Mouse (Mus musculus): ENCODE data around the gene Mybpc3. TPM values are rescaled to one million over a fixed set of nuclear protein-coding genes. Genes with fewer than 3 reads are reported as not detected.

Gene Mybpc3
- polyA plus RNA-seq, 1 experiment from 2014 or later, result 5.0 TPM

DNA sequence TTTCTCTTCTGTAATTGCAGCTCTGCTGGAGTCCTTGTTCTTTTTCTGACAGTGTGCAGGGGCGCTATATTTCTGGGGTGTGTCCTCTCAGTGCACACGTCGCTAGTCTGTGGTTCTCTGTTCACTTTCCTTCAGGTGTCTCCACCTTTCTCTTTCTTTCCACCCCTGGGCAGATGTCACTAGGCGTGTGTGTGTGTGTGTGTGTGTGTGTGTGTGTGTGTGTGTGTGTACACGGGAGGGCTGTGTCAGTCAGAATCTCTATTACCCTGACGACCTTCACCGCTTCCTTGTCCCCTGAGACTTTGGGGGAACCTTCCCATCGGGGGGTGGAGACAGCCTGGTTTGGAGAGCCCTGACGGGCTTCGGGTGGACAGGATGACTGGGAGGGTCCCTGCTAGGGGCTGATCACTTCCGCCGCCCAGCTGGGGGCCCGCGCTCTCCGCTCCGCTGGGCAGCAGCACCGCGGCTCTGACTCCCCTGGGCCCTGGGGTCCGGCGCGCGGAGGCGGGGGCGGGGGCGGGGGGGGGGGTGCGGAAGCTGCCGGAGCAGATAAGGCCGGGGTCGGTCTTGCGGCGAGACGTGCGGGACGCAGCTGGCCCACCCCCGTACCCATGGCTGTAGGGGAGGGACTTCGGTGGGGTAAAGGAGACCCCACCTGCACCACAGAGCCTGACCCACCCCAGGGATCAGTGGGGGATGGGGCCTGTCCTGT, 39.5 kb upstream of the Mybpc3 start:
- H3K27ac ChIP-seq (ENCODE audit: low read depth, low read length), result peak overlapping the region; percentile 59
- H3K4me1 ChIP-seq (replicated peaks; ENCODE audit: control insufficient read depth, insufficient read depth, low read length), result peaks cover 13% of the 10 kb centered on the region
- no peak for DNase-seq (ENCODE audit: low spot score)
- H3K27me3 ChIP-seq (replicated peaks; ENCODE audit: control insufficient read depth, insufficient read depth, low read length), result no peaks in the 10 kb centered on the region
- no peaks in the 10 kb centered on the region for H3K36me3 ChIP-seq (ENCODE audit: control insufficient read depth, insufficient read depth, low read length)
- peak; percentile 24 for ATAC-seq (replicated peaks; ENCODE audit: low FRiP score)
- under 1% methylated on average over 27 of the region's 36 CpGs for WGBS
- peak overlapping the region; percentile 59 for H3K4me3 ChIP-seq (ENCODE audit: low read depth, low read length)
- peak overlapping the region; percentile 91 for H3K4me2 ChIP-seq
- peak overlapping the region; percentile 61 for H3K9ac ChIP-seq (ENCODE audit: low read depth, low read length)
- no peaks in the 10 kb centered on the region for H3K9me3 ChIP-seq (ENCODE audit: control insufficient read depth, low read length)

DNA sequence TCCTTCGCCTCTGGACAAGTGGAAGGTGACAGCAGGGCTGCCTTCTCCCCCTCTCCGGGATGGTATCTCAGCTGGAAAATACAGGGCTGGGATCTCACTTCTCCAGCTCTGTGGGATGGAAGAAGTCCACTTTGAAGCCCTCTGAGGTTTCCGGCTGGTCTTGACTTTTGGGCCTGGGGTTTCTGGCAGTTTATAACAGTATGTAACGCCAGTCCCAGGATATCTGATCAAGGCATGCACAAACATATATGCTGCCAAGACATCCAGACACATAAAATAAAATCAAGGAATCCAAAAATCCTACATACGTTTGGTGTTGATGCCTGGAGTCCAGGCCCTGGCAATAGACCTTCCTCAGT, 38.9 kb upstream of the Mybpc3 start:
- Histone ChIP-seq H3K4me1 (replicated peaks; ENCODE audit: control insufficient read depth, insufficient read depth, low read length) (peaks cover 13% of the 10 kb centered on the region), H3K36me3 (ENCODE audit: control insufficient read depth, insufficient read depth, low read length) (no peaks in the 10 kb centered on the region)
- DNase-seq (ENCODE audit: low spot score), result no peak

DNA sequence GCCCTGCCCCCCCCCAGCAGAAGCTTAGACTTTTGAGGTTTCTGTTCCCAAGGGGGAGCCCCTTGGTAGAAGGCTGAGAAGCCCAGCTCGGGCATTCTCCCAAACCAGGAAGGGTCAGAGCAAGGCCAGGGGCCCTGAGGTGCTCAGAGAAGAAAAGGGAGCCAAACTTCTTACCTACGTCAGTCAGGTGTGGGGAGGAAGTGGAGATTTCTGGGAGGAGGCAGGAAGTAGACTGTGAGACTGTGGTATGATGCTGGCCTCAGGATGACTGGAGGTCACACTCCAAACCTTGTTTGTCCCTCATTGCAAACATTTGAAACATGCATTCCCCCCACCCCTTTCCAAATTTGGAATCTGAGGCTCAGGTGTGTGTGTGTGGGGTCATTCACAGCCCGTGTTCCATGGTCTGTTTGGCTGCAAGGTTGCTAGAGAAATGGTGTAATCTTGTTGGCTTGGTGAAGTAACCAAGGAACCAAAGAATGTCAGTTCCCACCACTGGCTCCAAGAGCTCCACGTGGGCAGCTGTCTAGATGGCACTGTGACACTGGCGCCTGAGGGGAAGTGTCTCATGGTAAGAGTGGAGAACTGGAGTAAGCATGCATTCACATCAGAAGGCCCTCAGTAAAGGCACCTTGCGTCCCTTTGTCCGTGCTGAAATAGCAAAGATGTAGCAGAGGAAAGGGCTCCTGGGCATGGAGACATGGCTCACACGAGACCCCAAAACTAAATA, 37.0 kb upstream of the Mybpc3 start:
- peaks cover 13% of the 10 kb centered on the region for H3K4me1 ChIP-seq (replicated peaks; ENCODE audit: control insufficient read depth, insufficient read depth, low read length)
- no peak for DNase-seq (ENCODE audit: low spot score)
- H3K4me2 ChIP-seq, result no peak overlapping the region
- no peak for ATAC-seq (replicated peaks; ENCODE audit: low FRiP score)
- H3K9me3 ChIP-seq (ENCODE audit: control insufficient read depth, low read length), result no peaks in the 10 kb centered on the region
- H3K9ac ChIP-seq (ENCODE audit: low read depth, low read length), result no peak overlapping the region
- H3K4me3 ChIP-seq (ENCODE audit: low read depth, low read length), result no peak overlapping the region
- no peak overlapping the region for H3K27ac ChIP-seq (ENCODE audit: low read depth, low read length)
- H3K36me3 ChIP-seq (ENCODE audit: control insufficient read depth, insufficient read depth, low read length), result no peaks in the 10 kb centered on the region
- no peaks in the 10 kb centered on the region for H3K27me3 ChIP-seq (replicated peaks; ENCODE audit: control insufficient read depth, insufficient read depth, low read length)
- WGBS, result 66% methylated on average over 8 of the region's 8 CpGs

More for the DNA sequence above, 38.9 kb upstream of the Mybpc3 start:
- H3K27ac ChIP-seq (ENCODE audit: low read depth, low read length), result peak overlapping the region; percentile 59
- H3K4me3 ChIP-seq (ENCODE audit: low read depth, low read length), result peak overlapping the region; percentile 59
- ATAC-seq (replicated peaks; ENCODE audit: low FRiP score), result no peak
- H3K9me3 ChIP-seq (ENCODE audit: control insufficient read depth, low read length), result no peaks in the 10 kb centered on the region
- H3K9ac ChIP-seq (ENCODE audit: low read depth, low read length), result peak overlapping the region; percentile 61
- H3K27me3 ChIP-seq (replicated peaks; ENCODE audit: control insufficient read depth, insufficient read depth, low read length), result no peaks in the 10 kb centered on the region
- H3K4me2 ChIP-seq, result peak overlapping the region; percentile 91
- 22% methylated on average over 5 of the region's 5 CpGs for WGBS

DNA sequence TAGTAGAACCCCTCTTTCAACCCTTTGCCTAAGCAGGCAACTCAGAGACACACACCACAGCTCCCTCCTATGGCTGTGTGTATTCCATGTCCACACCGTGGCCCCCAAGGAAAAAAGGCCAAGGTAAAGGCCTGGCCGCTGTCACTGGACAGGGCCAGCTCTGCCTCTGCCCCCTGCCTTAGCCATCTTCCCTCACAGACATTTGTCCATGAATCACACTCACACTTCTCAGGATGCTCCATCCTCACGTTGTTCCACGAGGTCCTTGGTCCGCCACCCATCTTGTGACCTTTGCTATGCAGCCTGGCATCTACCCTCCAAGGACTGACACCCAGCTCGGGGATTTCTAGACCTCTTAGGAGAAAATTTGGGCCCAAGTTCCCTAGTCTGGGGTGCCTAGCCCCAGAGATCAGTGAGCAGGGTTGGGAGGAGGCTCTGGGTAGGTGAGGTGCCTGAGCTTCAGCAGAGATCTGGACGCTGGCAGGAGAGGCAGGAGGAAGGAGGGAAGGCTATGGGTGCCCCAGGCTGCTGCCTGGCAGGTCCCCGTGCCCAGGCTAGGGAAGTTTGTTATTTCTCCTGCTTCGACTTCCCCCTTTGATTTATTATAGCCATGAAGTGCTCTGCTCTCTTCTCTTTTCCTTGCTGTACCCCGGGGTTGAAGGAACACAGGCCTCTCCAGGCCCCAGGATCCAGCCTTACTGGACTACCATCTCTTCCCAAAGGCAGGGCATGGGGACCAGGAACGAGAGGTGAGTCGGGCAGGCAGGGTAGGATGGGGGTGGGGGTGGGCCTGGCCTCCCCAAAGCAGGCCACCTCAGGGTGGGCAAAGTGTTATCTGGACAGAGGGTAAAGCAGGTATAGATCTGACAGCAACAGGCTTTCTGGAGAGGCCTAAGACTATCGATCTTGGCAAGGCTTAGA, 35.9 kb upstream of the Mybpc3 start, which contains the start of gene Spi1:
Gene Spi1 (plus strand): TSS at position 616 of the 921 bp plus-strand sequence.
- no peak for ATAC-seq (replicated peaks; ENCODE audit: low FRiP score)
- Histone ChIP-seq H3K4me2 (peak within 1 kb of the TSS; percentile 18), H3K9me3 (ENCODE audit: control insufficient read depth, low read length) (no peaks in the 10 kb centered on the region), H3K27ac (ENCODE audit: low read depth, low read length) (peak within 1 kb of the TSS; percentile 65), H3K4me1 (replicated peaks; ENCODE audit: control insufficient read depth, insufficient read depth, low read length) (peaks cover 13% of the 10 kb centered on the region), H3K9ac (ENCODE audit: low read depth, low read length) (peak within 1 kb of the TSS; percentile 59), H3K27me3 (replicated peaks; ENCODE audit: control insufficient read depth, insufficient read depth, low read length) (no peaks in the 10 kb centered on the region), H3K36me3 (ENCODE audit: control insufficient read depth, insufficient read depth, low read length) (no peaks in the 10 kb centered on the region), H3K4me3 (ENCODE audit: low read depth, low read length) (no peak within 1 kb of the TSS)
- no peak for DNase-seq (ENCODE audit: low spot score)
- 67% methylated on average over 13 of the region's 13 CpGs for WGBS

DNA sequence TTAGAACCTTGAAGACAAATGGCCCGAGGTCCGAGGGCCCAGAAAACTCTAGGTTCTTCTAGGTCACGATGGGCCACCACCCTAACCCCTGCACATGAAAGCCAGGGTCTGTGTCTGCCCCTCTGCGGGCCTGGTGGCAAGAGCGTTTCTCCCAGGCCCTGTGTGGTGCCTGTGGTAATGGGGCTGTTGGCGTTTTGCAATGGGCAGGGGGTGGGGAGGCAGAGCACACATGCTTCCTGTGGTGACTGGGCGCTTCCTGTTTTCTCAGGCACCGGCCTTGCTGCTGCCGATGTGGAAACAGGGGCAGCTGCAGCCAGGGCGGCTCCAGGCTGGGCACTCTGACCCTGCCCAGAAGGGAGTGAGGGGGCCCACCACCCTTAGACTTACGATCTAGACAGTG, 35.1 kb upstream of the Mybpc3 start:
- Histone ChIP-seq H3K27me3 (replicated peaks; ENCODE audit: control insufficient read depth, insufficient read depth, low read length) (no peaks in the 10 kb centered on the region), H3K4me2 (peak overlapping the region; percentile 18), H3K4me1 (replicated peaks; ENCODE audit: control insufficient read depth, insufficient read depth, low read length) (peaks cover 13% of the 10 kb centered on the region), H3K9me3 (ENCODE audit: control insufficient read depth, low read length) (no peaks in the 10 kb centered on the region), H3K4me3 (ENCODE audit: low read depth, low read length) (no peak overlapping the region), H3K9ac (ENCODE audit: low read depth, low read length) (peak overlapping the region; percentile 59), H3K36me3 (ENCODE audit: control insufficient read depth, insufficient read depth, low read length) (no peaks in the 10 kb centered on the region), H3K27ac (ENCODE audit: low read depth, low read length) (peak overlapping the region; percentile 65)
- peak; percentile 60 for DNase-seq (ENCODE audit: low spot score)
- WGBS, result 30% methylated on average over 11 of the region's 11 CpGs
- peak; percentile 43 for ATAC-seq (replicated peaks; ENCODE audit: low FRiP score)

DNA sequence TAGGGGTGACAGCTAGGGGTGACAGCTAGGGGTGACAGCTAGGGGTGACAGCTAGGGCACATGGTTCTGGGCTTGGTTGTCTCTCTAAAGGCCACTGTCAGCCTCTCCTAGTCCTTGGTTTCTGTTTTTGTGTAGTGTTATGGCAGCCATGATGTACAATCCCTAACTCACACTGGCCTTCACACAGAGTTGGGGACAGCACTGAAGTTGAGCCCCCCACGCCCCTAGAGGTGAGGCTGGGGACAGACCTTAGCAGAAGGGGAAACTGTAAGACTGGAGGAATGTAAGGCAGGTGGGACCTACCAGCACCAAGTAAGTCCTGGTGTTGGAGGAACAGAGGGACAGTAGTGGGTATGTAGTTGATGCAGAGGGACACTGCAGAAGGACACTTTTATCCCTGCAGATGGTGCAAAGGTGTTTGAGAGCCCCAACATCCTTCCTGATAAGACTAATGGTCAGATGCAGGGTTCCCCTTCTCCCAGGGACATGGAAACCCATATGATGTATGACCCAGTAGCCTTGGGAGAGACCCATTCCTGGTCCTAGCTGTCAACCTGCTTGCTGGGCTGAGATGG, 34.5 kb upstream of the Mybpc3 start:
- no peak overlapping the region for H3K9ac ChIP-seq (ENCODE audit: low read depth, low read length)
- peak overlapping the region; percentile 18 for H3K4me2 ChIP-seq
- H3K4me3 ChIP-seq (ENCODE audit: low read depth, low read length), result no peak overlapping the region
- H3K36me3 ChIP-seq (ENCODE audit: control insufficient read depth, insufficient read depth, low read length), result no peaks in the 10 kb centered on the region
- WGBS, result 50% methylated on average over 1 of the region's 1 CpGs
- 0 out of 2 replicates have a peak, but pooled peaks have one; percentile 4 for ATAC-seq (replicated peaks; ENCODE audit: low FRiP score)
- no peaks in the 10 kb centered on the region for H3K27me3 ChIP-seq (replicated peaks; ENCODE audit: control insufficient read depth, insufficient read depth, low read length)
- H3K27ac ChIP-seq (ENCODE audit: low read depth, low read length), result peak overlapping the region; percentile 65; the same call in 1 of the 2 replicates
- no peaks in the 10 kb centered on the region for H3K9me3 ChIP-seq (ENCODE audit: control insufficient read depth, low read length)
- no peak for DNase-seq (ENCODE audit: low spot score)
- peaks cover 11% of the 10 kb centered on the region for H3K4me1 ChIP-seq (replicated peaks; ENCODE audit: control insufficient read depth, insufficient read depth, low read length)

DNA sequence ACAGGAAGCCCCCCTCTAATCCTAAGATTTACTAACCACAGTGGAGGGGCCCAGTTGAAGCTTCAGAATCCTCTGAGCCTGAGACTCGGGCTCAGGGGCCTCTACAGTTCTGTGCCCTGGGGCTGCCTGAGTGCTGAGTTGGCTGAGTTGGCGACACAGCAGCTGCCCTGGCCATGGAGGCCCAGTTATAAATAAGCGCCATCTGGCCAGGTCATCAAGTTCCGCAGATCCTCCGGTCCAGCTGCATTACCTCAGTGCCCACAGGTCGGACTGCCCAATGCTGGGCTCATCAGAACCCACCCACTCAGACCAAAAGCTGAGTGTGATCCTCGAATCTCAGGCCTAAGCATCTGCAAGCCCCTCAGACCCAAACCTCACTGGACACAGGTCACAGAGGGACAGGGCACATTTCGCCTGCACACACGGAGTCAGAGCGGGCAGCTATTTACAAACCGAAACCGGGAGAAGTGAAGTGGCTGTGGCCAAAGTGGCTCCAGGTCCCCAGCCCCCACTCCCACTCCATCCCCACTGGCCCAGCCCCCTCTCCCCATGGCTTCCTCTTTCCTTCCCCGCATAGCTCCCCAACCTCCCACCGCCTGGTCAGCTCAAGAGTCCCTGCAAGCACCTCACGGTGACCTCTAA, 33.6 kb upstream of the Mybpc3 start:
- Histone ChIP-seq H3K27me3 (replicated peaks; ENCODE audit: control insufficient read depth, insufficient read depth, low read length) (no peaks in the 10 kb centered on the region), H3K9ac (ENCODE audit: low read depth, low read length) (no peak overlapping the region), H3K9me3 (ENCODE audit: control insufficient read depth, low read length) (no peaks in the 10 kb centered on the region), H3K36me3 (ENCODE audit: control insufficient read depth, insufficient read depth, low read length) (no peaks in the 10 kb centered on the region), H3K4me2 (peak overlapping the region; percentile 12), H3K4me3 (ENCODE audit: low read depth, low read length) (no peak overlapping the region), H3K4me1 (replicated peaks; ENCODE audit: control insufficient read depth, insufficient read depth, low read length) (peaks cover 12% of the 10 kb centered on the region), H3K27ac (ENCODE audit: low read depth, low read length) (peak overlapping the region; percentile 10; the same call in 1 of the 2 replicates)
- WGBS, result 64% methylated on average over 15 of the region's 15 CpGs
- ATAC-seq (replicated peaks; ENCODE audit: low FRiP score) (no peak), DNase-seq (ENCODE audit: low spot score) (no peak)

Data from liver, embryonic 11.5 days (tissue).